Mouse (Mus musculus) inflammation-experienced regulatory T-cells, adult 6 months (primary cell): ENCODE measurements around the gene Mon1a. TPM values are rescaled to one million over a fixed set of nuclear protein-coding genes. Genes with fewer than 3 reads are reported as not detected.
A peak's percentile ranks its signal among the peaks of the same experiment; 100 is the strongest.

Source experiments
- ATAC-seq: one replicate; pipeline ENCODE4 v1.8.0; 2017
- polyA plus RNA-seq, 3 experiments: library from polyadenylated mRNA; unstranded; fragments of 100-300 nt; shearing (Covaris generic); gene quantifications; one replicate each; pipeline ENCODE4 v1.2.1; 2017

Gene Mon1a
- polyA plus RNA-seq, 3 experiments from 2014 or later = 10.2 to 11.9 (median 10.6) TPM

DNA sequence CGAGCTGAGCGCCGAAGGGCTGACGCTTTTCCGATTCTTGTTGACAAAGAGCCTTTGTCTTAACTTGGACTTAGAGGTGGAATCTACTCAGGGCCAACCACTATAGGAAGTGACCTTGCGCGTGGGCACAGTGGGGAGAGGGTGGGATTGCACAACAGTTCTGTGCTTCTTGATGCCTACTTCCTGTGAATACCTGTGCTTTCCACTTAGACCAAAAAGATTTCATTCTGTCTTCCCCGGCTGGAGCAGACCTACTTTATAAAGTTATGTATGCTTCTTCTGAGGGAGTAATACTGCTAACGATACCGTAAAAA, 61.9 kb downstream of the Mon1a start, which contains the start of gene Traip:
Traip (plus strand) TSS at position 215 of the 314 bp plus-strand sequence.
- no peak for ATAC-seq

DNA sequence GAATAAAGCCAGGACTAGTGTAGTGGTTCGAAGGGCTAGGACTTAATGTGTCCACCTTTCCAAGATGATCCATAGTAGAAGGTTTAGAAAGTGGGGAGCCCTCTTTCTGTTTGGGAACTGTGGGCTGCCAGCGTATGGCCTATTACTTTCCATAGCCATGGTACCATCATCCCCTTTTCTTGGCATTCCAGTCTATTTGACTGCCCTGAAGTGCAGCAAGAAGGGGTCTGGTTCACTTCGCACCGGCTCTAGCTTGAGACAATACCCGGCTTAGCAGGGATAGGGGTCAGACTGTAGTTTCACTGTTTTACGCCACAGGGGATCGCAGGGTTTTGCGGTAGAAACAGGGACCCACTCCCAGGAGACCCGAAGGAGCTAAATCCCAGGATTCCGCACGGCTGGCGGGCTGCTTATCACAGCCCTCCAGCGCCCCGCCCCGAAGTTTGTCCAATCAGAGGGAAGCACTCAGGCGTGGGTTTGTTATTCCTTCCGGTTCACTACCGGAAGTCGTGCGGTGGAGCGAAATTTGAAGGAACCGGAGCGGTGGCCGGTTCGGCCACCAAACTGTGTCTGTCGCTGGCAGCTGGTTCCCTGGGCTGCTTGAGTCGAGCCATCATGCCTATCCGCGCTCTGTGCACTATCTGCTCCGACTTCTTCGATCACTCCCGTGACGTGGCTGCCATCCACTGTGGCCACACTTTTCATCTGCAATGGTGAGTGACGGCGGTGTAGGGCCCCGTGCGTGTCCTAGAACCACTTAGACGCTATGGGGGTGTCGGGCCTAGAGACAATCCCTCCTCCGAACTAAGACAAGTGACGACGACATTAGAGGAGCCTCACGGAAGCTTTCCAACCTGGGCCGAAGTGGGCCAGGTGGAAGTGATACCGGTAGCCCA, 62.8 kb downstream of the Mon1a start:
- ATAC-seq = peak; percentile 99

Other genes starting within 250 kb of the Mon1a start
- gene Slc38a3, start 218.6 kb upstream of the Mon1a start, polyA plus RNA-seq = not detected
- 1 to 10 TPM in 1 of 3 experiments, under 1 TPM in 1, not detected in 1; 0.58 to 1.1 TPM for gene Gnat1, start 208.4 kb upstream of the Mon1a start, polyA plus RNA-seq
- gene Sema3f, start 177.7 kb upstream of the Mon1a start, polyA plus RNA-seq = not detected
- gene Rbm5, start 117.2 kb upstream of the Mon1a start, polyA plus RNA-seq = 100 to 1,000 TPM; 305 to 399 (median 332) TPM
- gene Rbm6, start 14.9 kb upstream of the Mon1a start, polyA plus RNA-seq = 100 to 1,000 TPM in 2 of 3 experiments, 10 to 100 TPM in 1; 74.5 to 126 (median 101) TPM
- gene Mst1r, start 18.7 kb downstream of the Mon1a start, polyA plus RNA-seq = under 1 TPM in 1 of 3 experiments, not detected in 2; 0.07 TPM
- not detected for gene Actl11, start 40.3 kb downstream of the Mon1a start, polyA plus RNA-seq
- gene Camkv, start 47.5 kb downstream of the Mon1a start, polyA plus RNA-seq = not detected
- gene Traip, start 62.0 kb downstream of the Mon1a start, polyA plus RNA-seq = 10 to 100 TPM in 1 of 3 experiments, 1 to 10 TPM in 2; 2.7 to 11.6 (median 8.2) TPM
- gene Uba7, start 87.4 kb downstream of the Mon1a start, polyA plus RNA-seq = 100 to 1,000 TPM; 120 to 204 (median 167) TPM
- gene Gm20661, start 94.9 kb downstream of the Mon1a start, polyA plus RNA-seq = not detected
- under 1 TPM; 0.35 to 0.89 (median 0.82) TPM for gene Inka1, start 97.7 kb downstream of the Mon1a start, polyA plus RNA-seq
- under 1 TPM in 1 of 3 experiments, not detected in 2; 0.73 TPM for gene Cdhr4, start 104.3 kb downstream of the Mon1a start, polyA plus RNA-seq
- gene Gm20662, start 108.2 kb downstream of the Mon1a start, polyA plus RNA-seq = not detected
- 10 to 100 TPM; 20.8 to 95.9 (median 58.2) TPM for gene Ip6k1, start 114.3 kb downstream of the Mon1a start, polyA plus RNA-seq
- 10 to 100 TPM; 15.2 to 19.6 (median 18.4) TPM for gene Gmppb, start 161.1 kb downstream of the Mon1a start, polyA plus RNA-seq
- gene Amigo3, start 165.0 kb downstream of the Mon1a start, polyA plus RNA-seq = 1 to 10 TPM in 2 of 3 experiments, under 1 TPM in 1; 0.69 to 3.9 (median 1.9) TPM
- under 1 TPM in 2 of 3 experiments, not detected in 1; 0.67 to 0.87 TPM for gene Mst1, start 192.3 kb downstream of the Mon1a start, polyA plus RNA-seq
- 10 to 100 TPM; 36.0 to 83.5 (median 66.3) TPM for gene Rnf123, start 195.2 kb downstream of the Mon1a start, polyA plus RNA-seq
- gene Apeh, start 206.5 kb downstream of the Mon1a start, polyA plus RNA-seq = 10 to 100 TPM; 35.3 to 52.6 (median 45.0) TPM